Mouse (Mus musculus) cerebellum, adult 2 months (tissue): ENCODE results near the gene Dnajb5.

Experiments used
- CTCF ChIP-seq: fragments of 200-500 bp; IDR thresholded peaks from 2 replicates; pipeline ENCODE4 v1.5.1; 2011; ENCODE audit warnings: low read depth, mild to moderate bottlenecking, control low read depth, low read length, moderate library complexity, borderline replicate concordance; ENCODE audit not compliant: insufficient read depth
- POLR2A ChIP-seq: fragments of 200-500 bp; IDR thresholded peaks from 2 replicates; pipeline ENCODE4 v1.6.1; 2011; ENCODE audit warnings: low read length, control low read depth, borderline replicate concordance; ENCODE audit not compliant: insufficient read depth

GRCm38 (mm10) chr4:42941396-42941795 lies 8.2 kb upstream of the Dnajb5 start:
- TF ChIP-seq POLR2A (no peak), CTCF (no peak)
